Mouse (Mus musculus) kidney, embryonic 15.5 days (tissue): ENCODE data around the gene Rtca. TPM values are rescaled to one million over a fixed set of nuclear protein-coding genes. Genes with fewer than 3 reads are reported as not detected.
A peak's percentile ranks its signal among the peaks of the same experiment; 100 is the strongest.

Source experiments
- ATAC-seq: fragments of 200-750 bp; cut with Nextera tagmentation; replicated peaks from 2 replicates; pipeline ENCODE4 v1.8.0; 2017; ENCODE audit warnings: moderate TSS enrichment; ENCODE audit not compliant: low FRiP score
- H3K27ac ChIP-seq: fragments of 300-500 bp; sonication (generic); 2 replicates; pipeline ENCODE4 v1.5.1; 2015; ENCODE audit warnings: mild to moderate bottlenecking, inconsistent platforms
- H3K27me3 ChIP-seq: fragments of 300-500 bp; sonication (generic); 2 replicates; pipeline ENCODE4 v1.6.1; 2015; ENCODE audit warnings: inconsistent platforms
- H3K36me3 ChIP-seq: fragments of 300-500 bp; sonication (generic); 2 replicates; pipeline ENCODE4 v1.6.1; 2015; ENCODE audit warnings: inconsistent platforms
- H3K4me1 ChIP-seq: fragments of 300-500 bp; sonication (generic); 2 replicates; pipeline ENCODE4 v1.6.1; 2015; ENCODE audit warnings: inconsistent platforms
- H3K4me2 ChIP-seq: fragments of 300-500 bp; sonication (generic); 2 replicates; pipeline ENCODE4 v1.6.1; 2015; ENCODE audit warnings: moderate library complexity, mild to moderate bottlenecking, inconsistent platforms
- H3K4me3 ChIP-seq: fragments of 300-500 bp; sonication (generic); replicated peaks from 2 replicates; pipeline ENCODE4 v1.5.1; 2015; ENCODE audit warnings: mild to moderate bottlenecking, inconsistent platforms
- H3K9ac ChIP-seq: fragments of 300-500 bp; sonication (generic); 2 replicates; pipeline ENCODE4 v1.6.1; 2015; ENCODE audit warnings: mild to moderate bottlenecking, inconsistent platforms
- H3K9me3 ChIP-seq: fragments of 300-500 bp; sonication (generic); replicated peaks from 2 replicates; pipeline ENCODE4 v1.6.1; 2016; ENCODE audit warnings: inconsistent platforms
- WGBS: fragments of 180-500 bp; shearing (Covaris S2); methylation state at CpG from one replicate; pipeline ENCODE4 v1.1.7; 2015; ENCODE audit warnings: mixed read lengths; 5-methylcytosine and 5-hydroxymethylcytosine counted together
- polyA plus RNA-seq: library from polyadenylated mRNA; unstranded; fragments of >200 nt; fragmentation: Nextera tagmentation; extraction: Ambion mirVana; gene quantifications from 2 replicates; pipeline ENCODE4 v1.2.1, GENCODE M21; 2015

Rtca gene
- polyA plus RNA-seq = 76.1 and 80.7 TPM in 2 replicates

- H3K4me1 ChIP-seq = peaks cover 17% of the 10 kb centered on the region
- H3K9me3 ChIP-seq = no peaks in the 10 kb centered on the region
- WGBS = under 1% methylated on average over 37 of the region's 44 CpGs
- peak within 1 kb of the TSS; percentile 63 for H3K4me2 ChIP-seq
- H3K4me3 ChIP-seq = peak within 1 kb of the TSS; percentile 72
- H3K9ac ChIP-seq = peak within 1 kb of the TSS; percentile 66
- peak within 1 kb of the TSS; percentile 32 for H3K27ac ChIP-seq
- ATAC-seq = peak; percentile 96
- no peaks in the 10 kb centered on the region for H3K27me3 ChIP-seq
- H3K36me3 ChIP-seq = peaks cover 35% of the 10 kb centered on the region
Observed at GRCm38 (mm10) chr3:116507772-116508351, at the start of gene Rtca. TSS of gene Rtca (minus strand) at chr3:116508208.

GRCm38 (mm10) chr3:116551362-116551761 is 43.4 kb upstream of the Rtca start:
- Histone ChIP-seq H3K27me3 (no peaks in the 10 kb centered on the region), H3K9ac (no peak overlapping the region), H3K4me1 (no peaks in the 10 kb centered on the region), H3K4me2 (no peak overlapping the region), H3K27ac (no peak overlapping the region), H3K36me3 (peaks cover 39% of the 10 kb centered on the region), H3K9me3 (no peaks in the 10 kb centered on the region), H3K4me3 (no peak overlapping the region)
- no peak for ATAC-seq
- 89% methylated on average over 5 of the region's 5 CpGs for WGBS

GRCm38 (mm10) chr3:116547430-116547829 is 39.4 kb upstream of the Rtca start:
- Histone ChIP-seq H3K4me3 (no peak overlapping the region), H3K4me2 (no peak overlapping the region), H3K27ac (no peak overlapping the region), H3K9me3 (no peaks in the 10 kb centered on the region), H3K36me3 (peaks cover 67% of the 10 kb centered on the region), H3K4me1 (no peaks in the 10 kb centered on the region), H3K27me3 (no peaks in the 10 kb centered on the region), H3K9ac (no peak overlapping the region)
- WGBS = 89% methylated on average over 5 of the region's 5 CpGs
- ATAC-seq = no peak

GRCm38 (mm10) chr3:116542532-116542931 is 34.5 kb upstream of the Rtca start:
- 40% methylated on average over 3 of the region's 3 CpGs for WGBS
- H3K27me3 ChIP-seq = no peaks in the 10 kb centered on the region
- H3K9me3 ChIP-seq = no peaks in the 10 kb centered on the region
- H3K9ac ChIP-seq = no peak overlapping the region
- no peak for ATAC-seq
- H3K4me3 ChIP-seq = no peak overlapping the region
- no peaks in the 10 kb centered on the region for H3K4me1 ChIP-seq
- H3K36me3 ChIP-seq = peaks cover 78% of the 10 kb centered on the region
- no peak overlapping the region for H3K4me2 ChIP-seq
- H3K27ac ChIP-seq = no peak overlapping the region

GRCm38 (mm10) chr3:116542070-116542469 is 34.1 kb upstream of the Rtca start:
- Histone ChIP-seq H3K36me3 (peaks cover 74% of the 10 kb centered on the region), H3K27me3 (no peaks in the 10 kb centered on the region), H3K4me1 (peaks cover 5% of the 10 kb centered on the region), H3K9me3 (no peaks in the 10 kb centered on the region), H3K9ac (no peak overlapping the region), H3K4me3 (no peak overlapping the region), H3K27ac (no peak overlapping the region), H3K4me2 (no peak overlapping the region)
- ATAC-seq = no peak
- WGBS = 21% methylated on average over 2 of the region's 2 CpGs

GRCm38 (mm10) chr3:116537200-116537573 is 29.2 kb upstream of the Rtca start:
- no peak overlapping the region for H3K9ac ChIP-seq
- no peak overlapping the region for H3K4me3 ChIP-seq
- peaks cover 14% of the 10 kb centered on the region for H3K4me1 ChIP-seq
- H3K36me3 ChIP-seq = peaks cover 72% of the 10 kb centered on the region
- no peaks in the 10 kb centered on the region for H3K27me3 ChIP-seq
- peak overlapping the region; percentile 46; the same call in 1 of the 2 replicates for H3K27ac ChIP-seq
- WGBS = 20% methylated on average over 6 of the region's 6 CpGs
- no peak overlapping the region for H3K4me2 ChIP-seq
- H3K9me3 ChIP-seq = 0 out of 2 replicates have a peak, but pooled peaks cover 3% of the 10 kb centered on the region
- ATAC-seq = peak; percentile 86

- no peak overlapping the region for H3K4me2 ChIP-seq
- H3K4me1 ChIP-seq = peaks cover 14% of the 10 kb centered on the region
- ATAC-seq = peak; percentile 59; the same call in 1 of the 2 replicates
- H3K9ac ChIP-seq = no peak overlapping the region
- no peaks in the 10 kb centered on the region for H3K27me3 ChIP-seq
- peak overlapping the region; percentile 46 for H3K27ac ChIP-seq
- peaks cover 67% of the 10 kb centered on the region for H3K36me3 ChIP-seq
- 0 out of 2 replicates have a peak, but pooled peaks cover 3% of the 10 kb centered on the region for H3K9me3 ChIP-seq
- WGBS = 20% methylated on average over 16 of the region's 16 CpGs
- no peak overlapping the region for H3K4me3 ChIP-seq
Observed at GRCm38 (mm10) chr3:116536428-116537199, 28.6 kb upstream of the Rtca start.

GRCm38 (mm10) chr3:116530826-116531225 is 22.8 kb upstream of the Rtca start:
- 0 out of 2 replicates have a peak, but pooled peaks cover 3% of the 10 kb centered on the region for H3K9me3 ChIP-seq
- no peak for ATAC-seq
- no peaks in the 10 kb centered on the region for H3K4me1 ChIP-seq
- H3K4me3 ChIP-seq = no peak overlapping the region
- no peak overlapping the region for H3K9ac ChIP-seq
- WGBS = 78% methylated on average over 4 of the region's 4 CpGs
- no peak overlapping the region for H3K4me2 ChIP-seq
- H3K36me3 ChIP-seq = peaks cover 33% of the 10 kb centered on the region
- H3K27ac ChIP-seq = no peak overlapping the region
- H3K27me3 ChIP-seq = no peaks in the 10 kb centered on the region

GRCm38 (mm10) chr3:116529741-116530140 is 21.7 kb upstream of the Rtca start:
- H3K9me3 ChIP-seq = no peaks in the 10 kb centered on the region
- peaks cover 25% of the 10 kb centered on the region for H3K36me3 ChIP-seq
- H3K4me1 ChIP-seq = no peaks in the 10 kb centered on the region
- no peak for ATAC-seq
- no peak overlapping the region for H3K27ac ChIP-seq
- H3K27me3 ChIP-seq = no peaks in the 10 kb centered on the region
- no peak overlapping the region for H3K4me3 ChIP-seq
- H3K9ac ChIP-seq = no peak overlapping the region
- no peak overlapping the region for H3K4me2 ChIP-seq
- WGBS = 38% methylated on average over 4 of the region's 5 CpGs

GRCm38 (mm10) chr3:116520141-116520761 is 12.2 kb upstream of the Rtca start:
- Histone ChIP-seq H3K4me2 (no peak overlapping the region), H3K36me3 (peaks cover 32% of the 10 kb centered on the region), H3K27ac (no peak overlapping the region), H3K9ac (no peak overlapping the region), H3K4me3 (no peak overlapping the region), H3K27me3 (no peaks in the 10 kb centered on the region), H3K9me3 (no peaks in the 10 kb centered on the region), H3K4me1 (peaks cover 5% of the 10 kb centered on the region; the same call in 1 of the 2 replicates)
- WGBS = 83% methylated on average over 12 of the region's 12 CpGs
- no peak for ATAC-seq

GRCm38 (mm10) chr3:116512904-116513716 is 5.1 kb upstream of the Rtca start, which contains the start of gene Dbt:
TSS of gene Dbt (plus strand) at chr3:116513070.
- H3K27me3 ChIP-seq = no peaks in the 10 kb centered on the region
- 0 out of 2 replicates have a peak, but pooled peaks cover 5% of the 10 kb centered on the region for H3K36me3 ChIP-seq
- peak; percentile 96 for ATAC-seq
- 0 out of 2 replicates have a peak within 1 kb of the TSS, but pooled peaks have one; percentile 45 for H3K27ac ChIP-seq
- H3K9me3 ChIP-seq = no peaks in the 10 kb centered on the region
- H3K4me2 ChIP-seq = peak within 1 kb of the TSS; percentile 76
- H3K4me3 ChIP-seq = peak within 1 kb of the TSS; percentile 74
- H3K4me1 ChIP-seq = peaks cover 12% of the 10 kb centered on the region
- 1% methylated on average over 36 of the region's 36 CpGs for WGBS
- peak within 1 kb of the TSS; percentile 69 for H3K9ac ChIP-seq
